Mouse (Mus musculus): ENCODE data around the gene Ndufa7. TPM values are rescaled to one million over a fixed set of nuclear protein-coding genes. Genes with fewer than 3 reads are reported as not detected.
A peak's percentile ranks its signal among the peaks of the same experiment; 100 is the strongest.
"Not testable (repeated sequence)": the region's sequence is repeated elsewhere in the genome, so short reads cannot be mapped to it uniquely, and the experiment has no call there.

The Ndufa7 gene
- polyA plus RNA-seq, 1 experiment = 1,055 TPM

DNA sequence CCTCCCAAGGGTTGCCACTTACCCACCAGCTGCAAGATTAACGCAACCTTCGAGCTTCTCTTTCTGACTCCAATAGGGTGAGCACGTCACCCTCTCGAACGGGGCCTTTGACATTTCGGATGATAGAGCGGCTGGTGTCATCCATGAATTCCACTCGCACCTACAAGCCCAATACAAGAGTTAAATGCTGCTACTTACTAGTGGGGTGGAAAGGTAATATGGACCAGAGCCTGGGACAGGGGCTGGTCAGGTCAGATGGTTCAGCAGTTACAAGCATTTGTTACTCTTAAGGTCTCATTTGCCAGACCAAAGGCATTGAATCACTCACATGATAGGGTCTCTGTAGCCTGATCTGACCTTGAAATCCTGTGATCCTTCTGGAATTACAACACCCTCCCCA lies 1.2 kb upstream of the Ndufa7 start:
- not testable (repeated sequence) for H3K4me1 ChIP-seq (ENCODE audit: control insufficient read depth, insufficient read depth, insufficient read length, low read length); H3K27ac ChIP-seq (replicated peaks; ENCODE audit: low read depth, low read length)
- peak overlapping the region; percentile 85 for H3K4me3 ChIP-seq (ENCODE audit: insufficient read depth, low read depth, low read length)

DNA sequence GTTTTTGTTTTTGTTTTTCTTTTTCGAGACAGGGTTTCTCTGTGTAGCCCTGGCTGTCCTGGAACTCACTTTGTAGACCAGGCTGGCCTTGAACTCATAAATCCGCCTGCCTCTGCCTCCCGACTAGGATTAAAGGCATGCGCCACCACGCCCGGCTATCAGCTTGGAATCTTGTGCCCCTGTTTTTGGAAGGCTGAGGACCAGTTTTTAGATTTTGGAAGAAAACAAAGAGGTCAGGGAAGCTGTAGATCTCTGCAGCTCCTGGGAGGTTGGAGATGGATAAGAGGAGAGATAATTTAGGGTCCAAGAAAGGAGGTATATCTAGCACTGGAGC lies 592 bp downstream of the Ndufa7 start:
- Histone ChIP-seq H3K4me3 (ENCODE audit: insufficient read depth, low read depth, low read length) (peak overlapping the region; percentile 80), H3K27ac (replicated peaks; ENCODE audit: low read depth, low read length) (peak overlapping the region; percentile 98), H3K4me1 (ENCODE audit: control insufficient read depth, insufficient read depth, insufficient read length, low read length) (peaks cover 15% of the 10 kb centered on the region)

DNA sequence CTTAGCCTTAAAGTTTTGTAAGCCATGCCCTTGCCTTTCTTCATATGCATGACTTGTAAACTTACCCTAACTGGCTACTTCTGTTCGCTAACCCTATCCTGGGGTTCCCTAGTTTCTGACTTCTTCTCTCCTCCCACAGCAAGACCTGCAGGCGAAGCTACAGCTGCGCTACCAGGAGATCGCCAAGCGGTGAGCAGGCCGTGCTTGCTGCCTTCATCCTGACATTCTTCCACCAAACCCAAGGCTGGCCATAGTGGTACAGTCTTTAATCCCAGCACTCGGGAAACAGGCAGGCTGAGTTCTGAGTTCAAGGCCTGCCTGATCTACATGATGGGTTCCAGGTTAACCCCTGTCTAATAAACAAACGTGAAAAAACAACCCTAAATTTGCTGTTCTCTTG lies 1.1 kb downstream of the Ndufa7 start:
- peaks cover 15% of the 10 kb centered on the region for H3K4me1 ChIP-seq (ENCODE audit: control insufficient read depth, insufficient read depth, insufficient read length, low read length)
- no peak overlapping the region; the same call in 1 of the 2 replicates for H3K4me3 ChIP-seq (ENCODE audit: insufficient read depth, low read depth, low read length)
- H3K27ac ChIP-seq (replicated peaks; ENCODE audit: low read depth, low read length) = no peak overlapping the region

DNA sequence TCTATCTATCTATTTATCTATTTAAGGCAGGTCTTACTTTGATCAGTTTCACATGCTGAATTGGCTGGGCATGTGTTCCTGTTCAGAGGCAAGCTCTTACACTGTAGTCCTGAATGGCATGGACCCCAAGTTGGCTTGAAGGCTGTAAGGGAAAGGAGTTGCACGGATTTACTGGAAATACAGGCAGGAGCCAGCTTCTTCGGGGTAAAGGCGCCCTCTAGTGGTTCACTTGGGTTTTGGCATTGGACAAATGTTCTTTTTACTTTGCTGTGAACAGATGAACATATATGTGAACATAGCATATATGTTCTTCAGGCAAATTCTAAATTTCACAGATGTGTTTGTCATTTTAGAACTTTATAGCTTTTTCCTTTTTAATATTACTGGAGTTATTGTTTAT lies 2.5 kb downstream of the Ndufa7 start:
- Histone ChIP-seq H3K4me1 (ENCODE audit: control insufficient read depth, insufficient read depth, insufficient read length, low read length) (peaks cover 15% of the 10 kb centered on the region), H3K27ac (replicated peaks; ENCODE audit: low read depth, low read length) (no peak overlapping the region), H3K4me3 (ENCODE audit: insufficient read depth, low read depth, low read length) (no peak overlapping the region)

DNA sequence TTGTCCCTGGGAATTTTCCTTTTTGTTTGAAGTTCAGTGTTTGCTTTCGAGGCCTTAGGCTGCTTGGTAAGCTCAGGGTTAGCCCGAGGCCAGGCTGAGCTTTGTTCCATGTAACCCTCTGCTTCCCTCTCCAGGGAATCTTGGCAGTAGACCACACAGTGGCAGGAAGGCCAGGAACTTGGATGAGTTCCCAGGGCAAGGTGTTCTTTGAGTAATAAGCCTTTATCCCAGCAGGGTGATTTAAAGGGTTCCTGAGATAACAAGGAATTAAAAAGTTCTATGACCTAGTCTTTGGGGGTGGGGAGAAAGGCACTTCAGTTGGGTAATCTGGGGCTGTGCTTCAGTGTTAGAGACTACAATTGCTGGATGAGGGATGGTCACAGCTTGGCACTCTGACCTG lies 4.5 kb downstream of the Ndufa7 start:
- no peak overlapping the region for H3K4me3 ChIP-seq (ENCODE audit: insufficient read depth, low read depth, low read length)
- peaks cover 12% of the 10 kb centered on the region for H3K4me1 ChIP-seq (ENCODE audit: control insufficient read depth, insufficient read depth, insufficient read length, low read length)
- H3K27ac ChIP-seq (replicated peaks; ENCODE audit: low read depth, low read length) = peak overlapping the region; percentile 73

DNA sequence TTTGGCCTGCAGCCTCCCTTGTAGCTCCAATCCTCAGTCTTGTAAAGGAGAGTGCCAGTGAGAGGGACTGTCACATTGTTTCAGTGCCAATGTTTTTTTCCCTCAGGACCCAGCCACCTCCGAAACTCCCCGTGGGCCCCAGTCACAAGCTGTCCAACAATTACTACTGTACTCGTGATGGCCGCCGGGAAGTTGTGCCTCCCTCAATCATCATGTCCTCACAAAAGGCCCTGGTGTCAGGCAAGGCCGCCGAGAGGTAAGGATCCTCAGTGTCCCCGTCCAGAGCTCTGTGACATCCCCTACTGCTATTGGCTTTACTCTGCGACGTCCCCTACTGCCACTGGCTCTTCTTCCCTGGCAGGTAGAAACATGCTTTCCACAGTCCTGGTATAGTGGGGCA lies 5.2 kb downstream of the Ndufa7 start:
- Histone ChIP-seq H3K4me1 (ENCODE audit: control insufficient read depth, insufficient read depth, insufficient read length, low read length) (peaks cover 12% of the 10 kb centered on the region), H3K4me3 (ENCODE audit: insufficient read depth, low read depth, low read length) (no peak overlapping the region), H3K27ac (replicated peaks; ENCODE audit: low read depth, low read length) (peak overlapping the region; percentile 73)

DNA sequence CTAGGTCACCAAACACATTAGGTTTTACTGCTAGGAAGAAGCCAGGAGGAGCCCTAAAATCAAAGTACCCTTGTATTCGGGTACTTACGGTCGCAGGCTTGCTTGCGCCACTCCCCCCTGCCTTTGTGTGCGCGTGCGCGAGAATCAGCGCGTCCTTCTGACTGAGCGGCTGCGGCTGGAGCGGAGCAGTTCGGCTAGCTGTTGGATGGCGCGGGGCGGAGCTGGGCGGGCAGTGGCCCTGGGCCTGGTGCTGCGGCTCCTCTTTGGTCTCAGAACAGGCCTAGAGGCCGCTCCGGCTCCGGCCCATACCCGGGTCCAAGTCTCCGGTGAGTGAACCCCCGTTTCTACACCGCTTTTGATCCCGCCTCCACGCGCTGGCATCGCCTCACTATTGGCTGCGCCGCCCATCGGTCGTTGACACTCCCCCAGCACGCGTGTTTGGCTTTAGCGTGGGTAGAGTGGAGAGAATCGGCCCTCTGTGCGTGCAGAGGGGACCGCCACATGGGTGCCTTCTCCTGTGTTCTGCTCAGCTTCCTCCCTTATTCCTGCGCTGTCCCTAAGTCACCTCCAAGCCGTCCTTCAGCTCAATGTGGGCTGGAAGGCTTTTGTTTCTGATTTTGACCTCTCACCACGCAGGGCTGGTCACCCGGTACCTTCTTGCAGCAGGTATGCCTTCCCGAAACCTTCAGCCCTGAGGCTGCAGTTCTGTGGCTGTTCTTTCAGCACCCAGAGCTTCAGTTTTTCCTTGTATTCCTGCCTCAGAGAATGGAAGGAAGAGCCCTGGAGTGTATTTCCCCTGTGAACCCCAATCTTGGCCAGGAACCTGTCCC lies 18.8 kb downstream of the Ndufa7 start, which contains the start of gene Cd320:
Cd320 (plus strand) TSS at position 126 of the 830 bp plus-strand sequence.
- Histone ChIP-seq H3K4me1 (ENCODE audit: control insufficient read depth, insufficient read depth, insufficient read length, low read length) (no peaks in the 10 kb centered on the region; the same call in 1 of the 2 replicates), H3K27ac (replicated peaks; ENCODE audit: low read depth, low read length) (peak within 1 kb of the TSS; percentile 15; the same call in 1 of the 2 replicates)

DNA sequence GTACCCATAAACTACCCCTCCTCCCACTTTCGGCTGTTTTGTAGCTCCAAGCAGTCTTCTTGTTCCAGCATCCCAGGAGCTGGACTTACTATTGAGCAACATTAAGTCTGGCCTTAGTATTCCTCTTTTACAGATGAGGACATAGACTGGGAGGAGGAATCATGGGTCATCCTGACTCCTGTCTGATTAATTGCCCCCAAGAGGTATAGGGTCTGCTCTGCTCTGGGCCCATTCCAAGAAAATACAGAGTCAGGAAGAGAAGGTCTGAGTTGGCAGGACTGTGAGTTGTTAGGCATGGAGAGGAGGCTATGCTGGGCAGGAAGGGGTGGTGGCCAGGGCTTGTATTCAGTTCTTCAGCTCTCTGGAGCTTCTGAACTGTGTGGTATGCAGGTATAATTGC lies 19.8 kb downstream of the Ndufa7 start:
- Histone ChIP-seq H3K27ac (replicated peaks; ENCODE audit: low read depth, low read length) (no peak overlapping the region), H3K4me1 (ENCODE audit: control insufficient read depth, insufficient read depth, insufficient read length, low read length) (no peaks in the 10 kb centered on the region; the same call in 1 of the 2 replicates), H3K4me3 (ENCODE audit: insufficient read depth, low read depth, low read length) (no peak overlapping the region)

More for the DNA sequence above, 18.8 kb downstream of the Ndufa7 start, which contains the start of gene Cd320:
- peak within 1 kb of the TSS; percentile 90 for H3K4me3 ChIP-seq (ENCODE audit: insufficient read depth, low read depth, low read length)

DNA sequence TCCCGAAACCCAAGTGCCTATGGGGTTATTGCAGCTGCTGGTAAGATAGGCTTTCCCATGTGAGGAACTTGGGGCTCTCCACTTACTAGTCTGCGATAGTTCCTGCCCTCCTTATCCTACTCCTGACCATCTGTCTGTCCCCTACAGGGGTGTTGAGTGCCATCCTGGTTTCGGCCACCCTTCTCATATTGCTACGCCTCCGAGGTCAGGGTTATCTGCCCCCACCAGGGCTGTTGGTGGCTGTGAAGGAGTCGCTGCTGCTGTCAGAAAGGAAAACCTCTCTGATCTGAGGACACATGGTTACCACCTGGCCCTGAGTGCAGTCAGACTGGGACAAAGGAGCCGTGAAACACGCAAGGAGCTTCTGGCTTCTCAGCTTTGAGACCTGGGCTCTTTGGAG lies 23.8 kb downstream of the Ndufa7 start:
- H3K27ac ChIP-seq (replicated peaks; ENCODE audit: low read depth, low read length) = no peak overlapping the region
- no peaks in the 10 kb centered on the region; the same call in 1 of the 2 replicates for H3K4me1 ChIP-seq (ENCODE audit: control insufficient read depth, insufficient read depth, insufficient read length, low read length)

DNA sequence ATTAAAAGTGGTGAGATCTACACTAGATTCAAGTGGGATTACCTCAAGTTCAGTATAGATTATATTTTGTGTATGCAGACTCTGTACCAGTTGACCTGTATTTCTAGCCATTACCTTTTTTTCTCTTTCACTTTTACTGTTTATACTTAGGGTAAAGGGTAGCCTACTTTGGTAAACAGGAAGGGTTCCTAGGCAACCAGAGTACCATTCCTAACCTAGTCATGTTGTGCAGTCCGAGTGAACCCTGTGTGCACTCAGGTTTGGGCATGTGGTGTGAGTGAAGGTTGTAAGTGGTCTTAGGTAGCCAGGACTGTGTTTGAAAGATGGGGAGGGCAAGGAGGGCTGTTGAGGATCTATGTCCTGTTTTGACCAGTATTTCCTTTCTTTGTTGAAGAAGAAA lies 27.0 kb downstream of the Ndufa7 start:
- Histone ChIP-seq H3K4me3 (ENCODE audit: insufficient read depth, low read depth, low read length) (no peak overlapping the region), H3K4me1 (ENCODE audit: control insufficient read depth, insufficient read depth, insufficient read length, low read length) (no peaks in the 10 kb centered on the region), H3K27ac (replicated peaks; ENCODE audit: low read depth, low read length) (no peak overlapping the region)

More for the DNA sequence above, 23.8 kb downstream of the Ndufa7 start:
- no peak overlapping the region for H3K4me3 ChIP-seq (ENCODE audit: insufficient read depth, low read depth, low read length)

DNA sequence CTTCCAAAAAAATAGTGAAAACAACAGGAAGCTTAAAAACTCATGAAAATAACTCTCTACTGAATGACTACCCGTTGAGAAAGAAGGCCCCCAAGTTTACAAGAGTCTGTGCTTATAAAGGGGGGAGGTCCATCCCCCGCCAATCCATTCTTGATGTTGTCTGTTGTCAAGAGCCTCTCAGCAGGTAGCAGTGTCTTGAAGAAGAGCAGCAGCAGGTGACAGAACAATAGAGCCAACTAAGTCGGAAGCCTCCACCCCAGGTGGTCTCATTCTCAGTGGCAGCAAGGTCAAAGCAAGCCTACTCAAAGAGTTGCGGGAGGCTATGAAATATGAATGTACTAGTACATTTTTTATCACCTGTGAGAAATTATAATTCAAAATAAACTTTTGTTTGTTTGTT lies 33.4 kb downstream of the Ndufa7 start:
- Histone ChIP-seq H3K4me3 (ENCODE audit: insufficient read depth, low read depth, low read length) (no peak overlapping the region), H3K4me1 (ENCODE audit: control insufficient read depth, insufficient read depth, insufficient read length, low read length) (no peaks in the 10 kb centered on the region), H3K27ac (replicated peaks; ENCODE audit: low read depth, low read length) (no peak overlapping the region)

DNA sequence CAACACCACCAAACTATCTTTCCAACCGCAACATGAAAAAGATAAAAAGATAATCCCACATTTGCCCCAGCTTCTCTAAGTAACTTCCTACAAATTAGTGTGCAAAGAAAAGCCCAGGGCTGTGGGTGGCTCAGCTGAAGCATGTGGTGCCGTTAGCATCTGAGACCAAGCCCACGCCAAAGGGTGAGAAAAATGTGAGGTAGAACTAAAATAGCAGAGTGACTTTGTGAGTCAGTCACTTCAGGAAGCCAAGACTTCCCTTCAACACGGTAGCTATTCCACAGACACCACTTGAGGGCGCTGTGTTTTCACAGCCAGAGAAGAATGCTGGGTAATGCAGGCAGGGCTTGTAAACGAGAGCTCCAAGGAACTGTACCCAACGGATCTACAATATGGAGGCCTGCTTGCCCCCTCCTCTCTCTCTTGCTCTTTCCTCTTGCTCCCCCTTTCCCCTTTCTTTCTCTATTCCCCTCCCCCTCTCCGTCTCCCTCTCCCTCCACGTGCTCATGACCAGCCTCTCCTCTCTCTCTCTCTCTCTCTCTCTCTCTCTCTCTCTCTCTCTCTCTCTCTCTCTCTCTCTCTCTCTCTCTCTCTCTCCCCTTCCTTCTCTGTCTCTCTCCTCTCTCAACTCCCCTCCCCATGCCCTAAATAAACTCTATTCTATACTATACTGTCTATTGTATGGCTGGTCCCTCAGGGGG lies 41.1 kb downstream of the Ndufa7 start:
- no peak overlapping the region for H3K27ac ChIP-seq (replicated peaks; ENCODE audit: low read depth, low read length)
- H3K4me1 ChIP-seq (ENCODE audit: control insufficient read depth, insufficient read depth, insufficient read length, low read length) = no peaks in the 10 kb centered on the region
- 0 out of 2 replicates have a peak overlapping the region, but pooled peaks have one; percentile 27 for H3K4me3 ChIP-seq (ENCODE audit: insufficient read depth, low read depth, low read length)

DNA sequence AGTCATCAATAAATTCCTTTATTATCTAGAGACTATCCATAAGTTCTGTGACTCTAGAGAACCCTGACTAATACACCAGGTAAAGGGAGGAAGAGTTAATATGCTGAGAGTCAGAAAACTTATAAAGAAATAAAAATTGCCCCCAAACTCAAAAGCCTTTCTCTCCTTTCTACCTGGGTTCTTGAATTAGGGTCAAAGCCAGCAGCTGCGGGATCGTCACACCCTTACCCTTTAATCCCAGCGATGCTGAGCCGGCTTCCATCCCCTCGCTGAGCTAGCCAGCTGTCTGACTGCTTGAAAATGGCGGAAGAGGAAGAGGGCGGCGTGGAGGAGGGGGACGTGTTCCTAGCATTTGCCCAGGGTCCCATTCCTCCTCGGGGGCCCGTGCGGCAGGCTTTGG lies 49.2 kb downstream of the Ndufa7 start, which contains the start of gene Gm7029:
Gm7029 (plus strand) TSS at position 301 of the 400 bp plus-strand sequence.
- not testable (repeated sequence) for H3K27ac ChIP-seq (replicated peaks; ENCODE audit: low read depth, low read length)

DNA sequence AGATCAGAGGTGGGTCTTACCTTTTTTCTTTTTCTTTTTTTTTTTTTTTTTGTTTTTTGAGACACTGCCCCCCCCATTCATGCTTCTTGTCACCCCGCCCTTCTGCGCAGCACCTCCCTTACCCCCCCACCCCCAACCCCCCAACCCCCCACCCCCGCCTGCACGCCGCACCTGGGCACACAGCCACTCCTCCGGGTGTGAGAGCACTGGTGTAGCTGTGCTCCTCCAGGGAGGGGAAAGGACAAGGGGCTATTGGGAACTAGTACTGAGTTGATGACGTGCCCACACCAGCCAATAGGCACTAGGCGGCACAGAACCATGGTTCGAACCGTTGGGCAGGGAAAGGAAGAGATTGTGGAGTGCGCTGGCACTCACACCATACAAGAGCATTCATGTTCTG lies 50.0 kb downstream of the Ndufa7 start:
- H3K4me3 ChIP-seq (ENCODE audit: insufficient read depth, low read depth, low read length) = no peak overlapping the region
- no peak overlapping the region for H3K27ac ChIP-seq (replicated peaks; ENCODE audit: low read depth, low read length)

More for the DNA sequence above, 49.2 kb downstream of the Ndufa7 start, which contains the start of gene Gm7029:
- not testable (repeated sequence) for H3K4me3 ChIP-seq (ENCODE audit: insufficient read depth, low read depth, low read length); H3K4me1 ChIP-seq (ENCODE audit: control insufficient read depth, insufficient read depth, insufficient read length, low read length)

DNA sequence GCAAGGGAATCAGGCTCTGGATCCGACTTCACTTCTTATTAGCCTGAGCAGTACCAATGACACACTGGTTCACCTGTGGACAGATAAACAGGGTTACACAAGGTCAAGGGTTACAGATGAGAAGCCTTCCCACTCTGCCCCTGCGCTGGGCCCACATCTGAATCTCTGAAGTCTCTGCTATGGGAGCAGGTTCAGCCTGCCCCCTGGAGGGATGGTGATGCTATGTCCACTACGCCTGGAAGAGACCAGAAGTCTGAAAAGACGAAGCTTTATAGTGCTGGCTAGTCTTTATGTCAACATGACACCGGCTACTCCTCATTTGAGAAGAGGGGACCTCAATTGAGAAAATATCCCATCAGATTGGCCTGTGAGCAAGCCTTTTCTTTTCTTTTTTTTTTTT lies 51.4 kb downstream of the Ndufa7 start:
- not testable (repeated sequence) for H3K4me1 ChIP-seq (ENCODE audit: control insufficient read depth, insufficient read depth, insufficient read length, low read length); H3K27ac ChIP-seq (replicated peaks; ENCODE audit: low read depth, low read length); H3K4me3 ChIP-seq (ENCODE audit: insufficient read depth, low read depth, low read length)

More for the DNA sequence above, 50.0 kb downstream of the Ndufa7 start:
- H3K4me1 ChIP-seq (ENCODE audit: control insufficient read depth, insufficient read depth, insufficient read length, low read length) = no peaks in the 10 kb centered on the region
